In the genomic region with DNA sequence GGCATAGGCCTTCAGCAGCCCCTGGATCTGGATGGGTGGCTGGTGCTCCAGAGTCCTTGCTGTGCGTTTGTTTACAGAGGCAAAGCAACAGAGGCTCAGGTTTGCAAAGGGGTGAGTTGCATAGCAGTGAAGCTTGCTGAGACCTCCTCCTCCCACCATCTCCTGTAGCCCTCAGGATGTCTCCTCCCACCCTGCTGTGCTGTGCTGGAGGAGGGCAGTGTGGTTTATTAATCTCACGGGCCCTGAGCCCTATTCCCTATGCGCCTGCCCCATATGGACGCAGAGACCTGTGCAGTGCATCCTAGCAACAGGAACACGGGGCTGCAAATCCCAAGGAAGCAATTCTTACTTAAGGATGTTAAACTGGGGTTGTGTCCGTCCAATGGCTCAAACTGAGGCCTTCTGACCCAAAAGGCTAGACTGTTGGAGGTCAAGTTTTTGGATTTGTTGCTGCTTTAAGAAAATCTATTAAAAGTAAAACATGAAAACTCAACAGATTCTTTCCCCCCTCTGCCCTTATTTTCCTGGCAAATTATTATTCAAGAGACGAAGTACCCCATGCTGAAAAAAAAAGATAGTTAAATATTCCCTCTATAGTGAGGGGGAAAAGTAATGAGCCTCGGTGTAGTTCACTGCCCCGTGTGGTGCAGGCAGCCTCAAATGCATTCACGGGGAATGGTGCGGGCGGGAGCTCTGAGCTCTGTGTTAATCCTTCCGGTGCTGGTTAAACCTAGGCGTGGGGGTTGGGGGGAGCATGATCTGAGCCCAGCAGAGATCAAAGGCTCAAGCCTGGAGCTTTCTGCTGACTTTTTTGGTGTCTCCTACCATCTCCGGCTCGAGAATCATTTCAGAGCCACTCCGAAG, we compare ENCODE assay signal across 9 mouse cellular contexts.
DNase-seq lines count a peak whose midpoint lies in the region; ATAC-seq lines count a peak whose summit lies in the region.
"Had no signal": no experiment of that assay in that cellular context is flagged by ENCODE, and none has a peak within 500 bp of the region (broad histone marks: within the 10 kb centered on the region; RNA-seq: fewer than 3 reads in every experiment).

No protein-coding gene starts in this region.

- H3K9me3 ChIP-seq in midbrain, embryonic 16.5 days (replicated peaks; ENCODE audit: control insufficient read depth, low read length, poor library complexity, severe bottlenecking), result no peaks in the 10 kb centered on the region
- H3K9me3 ChIP-seq: liver, embryonic 15.5 days had no signal

- under 1% methylated on average over 17 of the region's 17 CpGs for WGBS in midbrain, embryonic 16.5 days

- H3K4me2 ChIP-seq in midbrain, embryonic 16.5 days (ENCODE audit: low read length), result peak overlapping the region; percentile 33
- H3K4me2 ChIP-seq: liver, embryonic 15.5 days had no signal

- H3K4me3 ChIP-seq in midbrain, embryonic 16.5 days (ENCODE audit: low read depth, low read length), result no peak overlapping the region
- H3K4me3 ChIP-seq: liver, embryonic 15.5 days had no signal

- H3K9ac ChIP-seq in midbrain, embryonic 16.5 days (ENCODE audit: low read depth, low read length), result peak overlapping the region; percentile 8
- H3K9ac ChIP-seq: liver, embryonic 15.5 days had no signal

- ATAC-seq in hematopoietic stem cell, adult 5-6 weeks (replicated peaks in 1 of 2; ENCODE audit: insufficient read depth in 1 of 2, low FRiP score in 2 of 2, low TSS enrichment in 1 of 2, low read depth in 1 of 2, poor library complexity in 2 of 2, severe bottlenecking in 2 of 2), result peak; percentile 40 to 46; a peak in 2 of 4 replicates
- ATAC-seq in midbrain, embryonic 16.5 days, result peak; percentile 92
- no peak for ATAC-seq in cerebellum, adult (ENCODE audit: insufficient number of reproducible peaks, low FRiP score, low TSS enrichment)

- peaks cover 17% of the 10 kb centered on the region for H3K4me1 ChIP-seq in midbrain, embryonic 16.5 days (ENCODE audit: control insufficient read depth, insufficient read depth, low read length)
- H3K4me1 ChIP-seq: liver, embryonic 15.5 days had no signal

- DNase-seq in cerebellum, postnatal 10 days, result peak; percentile 29 to 39
- DNase-seq in cerebellum, adult 9-11 months, result no peak
- DNase-seq in T-cell, adult 2 months (ENCODE audit: low spot score), result peak; percentile 35
- DNase-seq in cerebellum, adult 18-20 months, result no peak
- no peak for DNase-seq in gastrocnemius, postnatal 25 days

- peak overlapping the region; percentile 53 for H3K27ac ChIP-seq in midbrain, embryonic 16.5 days (ENCODE audit: low read length)
- H3K27ac ChIP-seq: liver, embryonic 15.5 days had no signal

- no peaks in the 10 kb centered on the region; the same call in 1 of the 2 replicates for H3K27me3 ChIP-seq in midbrain, embryonic 16.5 days (ENCODE audit: control insufficient read depth, insufficient read depth, low read depth, low read length)
- H3K27me3 ChIP-seq: liver, embryonic 15.5 days had no signal

- H3K36me3 ChIP-seq in midbrain, embryonic 16.5 days (ENCODE audit: control insufficient read depth, insufficient read depth, low read length), result no peaks in the 10 kb centered on the region
- H3K36me3 ChIP-seq: liver, embryonic 15.5 days had no signal

Comparison
In these comparisons a context has a peak if more than half of its experiments do, and no peak if none do; other contexts are left out.
1. DNase-seq: peak in cerebellum, postnatal 10 days (2 of 2) and T-cell, adult 2 months (single experiment); none in cerebellum, adult 9-11 months (single experiment), cerebellum, adult 18-20 months (0 of 2) and gastrocnemius, postnatal 25 days (single experiment).